Mouse (Mus musculus): ENCODE measurements around the gene Pepd.
A peak's percentile ranks its signal among the peaks of the same experiment; 100 is the strongest.

Pepd gene

DNA sequence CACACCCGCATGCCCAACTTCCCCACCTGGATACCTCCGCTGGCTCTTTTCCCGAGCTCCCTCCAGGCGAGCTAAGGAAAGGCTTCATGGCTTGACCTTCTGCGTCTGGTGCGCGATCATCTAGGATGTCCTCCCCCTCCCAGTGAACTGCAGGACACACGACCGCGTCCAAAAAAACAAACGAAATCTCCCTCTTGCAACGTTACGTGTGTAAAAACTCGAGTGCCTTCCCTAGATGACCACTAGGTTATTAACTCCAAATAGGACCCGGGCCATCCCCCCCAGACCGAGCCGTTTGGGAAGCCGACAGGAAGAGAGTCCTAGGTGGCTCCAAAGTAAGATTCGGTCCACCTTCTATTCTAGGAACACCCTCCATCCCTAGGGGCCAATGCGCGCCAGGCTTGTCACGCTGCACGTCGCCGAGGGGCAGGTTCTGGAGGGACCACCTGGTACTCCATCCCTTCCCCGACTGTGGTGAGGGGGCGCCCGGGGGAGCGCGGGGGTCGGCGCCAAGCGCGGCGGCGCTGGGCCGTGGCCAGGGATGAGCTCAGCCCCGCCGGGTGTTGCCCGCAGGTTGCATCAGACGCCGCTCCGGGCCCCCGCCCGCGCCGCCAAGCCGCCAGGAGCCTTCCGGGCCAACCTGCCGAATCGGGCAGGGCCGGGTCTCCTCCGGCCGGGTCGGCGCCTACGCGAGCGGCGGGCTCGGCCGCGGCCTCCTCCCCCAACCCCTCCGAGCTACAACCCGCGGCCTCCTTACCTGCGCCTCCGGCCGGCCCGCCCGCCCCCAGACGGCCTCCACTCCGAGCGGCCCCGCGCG, 143.6 kb downstream of the Pepd start:
- DNase-seq (ENCODE audit: low read depth, low spot score), result peak; percentile 27

DNA sequence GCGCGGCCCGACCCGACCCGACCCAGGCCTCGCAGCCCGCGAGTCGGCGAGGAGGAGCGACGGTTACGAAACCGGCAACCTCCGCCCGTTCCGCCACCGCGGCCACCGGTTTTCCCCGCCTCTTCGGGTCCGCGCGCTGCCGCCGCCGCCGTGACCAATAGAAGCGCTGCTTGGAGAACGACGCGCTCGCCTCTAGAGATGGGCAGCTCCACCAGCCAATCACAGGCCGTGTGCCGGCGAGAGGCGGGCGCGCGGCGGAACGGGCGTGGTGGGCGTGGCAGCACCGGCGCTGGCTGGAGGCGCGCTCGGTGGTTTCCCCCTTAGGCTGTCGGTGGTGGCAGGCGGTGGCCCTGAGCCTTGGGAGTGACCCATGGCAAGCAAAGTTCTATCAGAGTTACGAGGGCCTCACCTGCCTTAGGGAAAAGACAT, 144.3 kb downstream of the Pepd start, which contains the start of gene Cebpg:
Cebpg (minus strand) TSS at position 138 of the 429 bp plus-strand sequence.
- peak; percentile 82 for DNase-seq (ENCODE audit: low read depth, low spot score)

DNA sequence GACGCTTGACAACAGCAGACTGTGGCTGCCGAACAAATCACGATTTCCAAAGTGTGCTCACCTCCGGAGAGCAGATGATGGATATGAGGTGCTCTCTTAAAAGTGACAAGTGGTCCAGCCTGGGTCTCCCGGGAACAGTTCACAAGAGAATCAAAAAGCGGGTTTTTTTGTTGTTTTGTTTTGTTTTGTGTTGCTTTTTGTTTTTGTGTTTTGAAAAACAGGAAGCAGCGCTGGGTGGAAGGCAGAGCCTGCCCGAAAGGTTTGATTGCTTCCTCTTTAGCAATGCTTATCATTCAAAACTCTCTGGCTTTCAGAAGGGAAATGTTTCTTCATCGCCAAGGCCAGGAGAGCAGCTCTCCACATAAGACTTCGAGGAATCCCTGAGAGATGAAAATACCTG, 144.8 kb downstream of the Pepd start:
- DNase-seq (ENCODE audit: low read depth, low spot score), result no peak

DNA sequence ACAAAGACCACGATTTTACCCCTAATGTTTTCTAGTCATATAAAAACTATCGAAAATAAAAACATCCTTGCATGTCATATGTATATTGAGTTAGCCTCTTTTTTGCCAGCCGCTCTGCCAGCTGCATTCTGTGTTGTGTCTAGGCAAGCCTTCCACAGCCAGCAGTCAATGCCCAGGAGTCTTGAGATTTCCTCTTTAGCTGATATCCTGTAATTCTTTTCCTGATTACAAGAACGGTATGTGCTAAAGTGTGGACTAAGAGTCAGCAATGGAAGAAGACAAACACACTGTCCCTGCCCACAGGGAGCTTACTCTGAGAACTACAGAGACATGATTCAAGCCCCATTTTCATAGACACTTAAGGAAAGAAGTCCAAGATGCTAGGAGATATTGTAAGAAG, 145.4 kb downstream of the Pepd start:
- no peak for DNase-seq (ENCODE audit: low read depth, low spot score)

DNA sequence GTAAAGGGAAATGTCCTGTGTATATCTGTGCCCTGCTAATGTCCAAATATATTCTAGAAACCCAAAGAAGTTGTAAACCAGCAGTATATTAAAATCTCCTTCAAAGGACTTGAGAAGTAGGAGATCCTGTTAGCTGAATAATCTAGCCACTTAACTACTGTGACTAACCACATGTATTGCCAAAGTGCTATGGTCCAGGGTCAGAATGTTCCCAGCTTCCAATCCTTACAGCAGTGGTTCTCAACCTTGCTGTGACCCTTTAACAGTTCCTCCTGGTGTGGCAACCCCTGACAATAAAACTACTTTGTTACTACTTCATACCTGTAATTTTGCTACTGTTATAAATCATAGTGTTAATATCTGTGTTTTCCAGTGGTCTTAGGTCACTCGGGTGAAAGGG, 146.2 kb downstream of the Pepd start:
- no peak for DNase-seq (ENCODE audit: low read depth, low spot score)

DNA sequence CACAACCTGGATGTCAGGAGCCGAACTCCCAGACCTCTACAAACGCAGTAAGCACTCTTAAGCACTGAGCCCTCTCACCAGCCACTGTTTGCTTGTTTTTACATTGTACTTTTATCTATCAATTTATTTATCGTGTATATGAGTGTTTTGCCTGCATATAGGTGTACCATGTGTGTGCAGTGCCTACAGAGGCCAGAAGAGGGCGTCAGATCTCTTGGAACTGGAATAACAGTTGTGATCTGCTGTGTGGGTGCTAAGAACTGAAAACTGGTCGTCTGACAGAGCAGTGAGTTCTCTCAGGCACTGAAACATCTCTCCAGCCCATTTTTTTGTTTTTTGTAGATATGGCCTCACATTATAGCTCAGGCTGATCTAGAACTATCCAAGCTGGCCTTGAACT, 147.3 kb downstream of the Pepd start:
- DNase-seq (ENCODE audit: low read depth, low spot score), result no peak

DNA sequence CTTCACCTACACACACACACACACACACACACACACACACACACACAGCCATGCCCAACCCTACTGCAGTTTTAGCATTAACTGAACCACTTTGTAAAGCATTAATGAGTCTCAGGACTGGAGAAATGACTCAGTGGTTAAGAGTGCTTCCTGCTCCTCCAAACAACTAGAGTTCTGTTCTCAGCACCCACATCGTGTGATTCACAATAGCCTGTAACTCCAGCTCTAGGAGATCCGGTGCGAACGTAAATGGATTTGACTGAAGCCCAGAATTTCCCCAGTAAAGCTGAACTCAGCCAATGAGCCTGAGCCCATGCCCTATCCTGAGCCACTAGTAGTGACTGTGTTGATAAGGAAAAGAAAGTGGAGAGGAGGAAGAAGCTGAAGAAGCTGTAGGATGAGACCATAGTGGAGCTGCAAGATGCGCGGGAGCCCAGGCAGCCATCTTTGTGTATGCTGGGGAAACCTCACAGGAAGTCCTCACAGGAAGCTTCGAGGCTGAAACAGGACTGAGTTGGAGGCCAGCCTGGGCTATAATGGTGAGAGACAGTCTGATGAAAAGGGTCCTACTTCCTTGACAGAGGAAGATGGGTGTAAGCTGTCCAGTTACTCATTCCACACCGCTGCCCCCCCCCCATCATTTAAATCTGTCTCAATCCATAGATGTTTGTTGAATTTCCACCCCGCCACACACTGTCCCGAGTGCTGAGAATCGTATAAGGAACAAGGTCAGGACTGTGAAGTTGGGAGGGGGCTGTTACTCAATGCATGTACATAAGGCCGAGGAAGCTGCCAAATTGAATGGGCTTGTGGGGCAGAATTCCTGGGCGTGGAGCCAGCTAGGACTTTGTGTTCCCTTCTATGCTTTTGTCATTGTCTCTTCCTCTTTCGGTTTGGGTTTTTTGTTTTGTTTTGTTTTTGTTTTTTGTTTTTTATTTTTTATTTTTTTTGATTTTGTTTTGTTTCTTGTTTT, 152.4 kb downstream of the Pepd start:
- DNase-seq (ENCODE audit: low read depth, low spot score), result no peak

DNA sequence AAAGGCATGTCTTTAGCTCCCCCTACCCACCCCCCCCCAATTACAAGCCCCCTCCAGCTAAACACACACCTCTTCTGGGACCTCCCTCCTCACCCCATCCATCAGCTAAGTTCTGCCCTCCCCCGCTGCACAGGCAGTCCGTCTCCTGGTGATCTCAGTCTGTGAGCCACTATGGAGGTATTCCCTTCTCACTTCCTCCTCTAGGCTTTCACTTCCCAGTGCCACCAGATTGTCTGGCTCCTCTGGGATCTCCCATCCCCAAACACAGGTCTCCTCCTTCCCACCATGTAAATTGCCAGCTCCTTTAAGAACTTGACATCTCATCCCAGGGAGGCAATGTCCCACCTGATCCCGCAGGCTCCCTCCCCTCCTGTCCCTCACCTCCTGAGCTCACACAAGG, 153.8 kb downstream of the Pepd start:
- DNase-seq (ENCODE audit: low read depth, low spot score), result no peak

DNA sequence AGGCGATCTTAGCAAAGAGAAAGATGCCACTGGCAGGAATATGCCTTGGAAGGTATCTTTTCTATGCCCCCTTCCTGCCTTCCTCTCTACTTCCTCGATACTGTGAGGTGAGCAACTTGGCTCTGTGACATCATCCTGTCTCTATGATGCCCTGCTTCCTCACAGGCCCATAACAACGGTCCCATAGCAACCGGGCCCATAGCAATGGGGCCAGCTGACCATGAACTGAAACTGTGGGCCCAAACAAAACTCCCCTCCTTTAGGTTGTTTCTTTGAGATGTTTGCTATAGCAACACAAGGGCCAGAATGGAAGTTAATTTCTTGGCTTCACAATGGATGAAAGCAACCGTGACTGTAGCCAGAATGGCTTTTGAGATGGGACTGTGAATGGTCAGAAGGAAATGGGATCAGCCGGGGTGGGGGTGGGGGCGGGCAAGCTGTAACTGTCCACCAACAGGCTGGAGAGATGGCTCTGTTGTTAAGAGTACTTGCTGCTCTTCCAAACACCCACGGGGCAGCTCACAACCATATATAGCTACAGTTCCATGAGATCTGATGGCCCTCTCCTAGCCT, 154.5 kb downstream of the Pepd start:
- no peak for DNase-seq (ENCODE audit: low read depth, low spot score)

DNA sequence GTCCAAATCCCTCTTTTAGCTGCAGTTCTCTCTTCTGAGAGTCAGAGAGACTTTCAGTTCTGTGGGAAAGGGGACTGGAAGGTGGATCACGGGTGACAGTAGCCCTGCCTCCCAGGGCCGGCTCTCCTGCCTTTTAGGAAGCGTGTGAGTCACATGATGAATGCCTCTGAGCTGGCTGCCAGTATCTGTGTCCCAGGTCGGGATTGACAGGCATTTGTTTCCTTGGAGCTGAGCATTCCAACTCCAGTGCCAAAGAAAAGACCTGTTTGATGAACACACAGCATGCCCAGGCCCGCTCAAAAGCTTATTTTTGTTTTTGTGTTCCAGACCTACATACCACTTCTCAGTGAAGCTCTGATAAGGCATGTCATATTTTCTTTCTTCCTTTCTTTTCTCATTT, 164.5 kb downstream of the Pepd start:
- DNase-seq (ENCODE audit: low read depth, low spot score), result no peak

DNA sequence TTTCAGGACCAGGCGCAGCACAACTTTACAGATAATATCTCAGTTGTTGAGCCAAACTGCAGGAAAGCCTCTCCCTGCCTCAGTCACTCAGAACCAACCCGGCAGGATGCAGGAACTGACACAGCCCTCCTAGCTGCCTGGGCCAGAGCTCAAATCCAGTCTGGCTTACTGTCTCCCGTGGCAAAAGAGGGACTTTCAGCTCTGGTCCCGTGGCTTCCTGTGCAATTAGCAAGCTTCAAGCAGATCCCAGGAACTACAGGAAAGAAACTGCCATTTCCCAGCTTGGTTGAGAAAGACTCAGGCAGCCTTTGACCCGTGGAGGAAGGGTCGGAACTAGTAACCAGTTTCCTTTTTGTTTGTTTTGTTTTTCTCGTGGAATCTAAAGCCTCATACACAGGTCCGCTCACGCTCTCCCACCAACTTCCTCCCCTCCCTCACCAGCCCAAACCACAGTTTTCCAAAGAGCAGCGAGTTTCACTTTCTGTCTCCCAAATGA, 168.7 kb downstream of the Pepd start:
- no peak for DNase-seq (ENCODE audit: low read depth, low spot score)

DNA sequence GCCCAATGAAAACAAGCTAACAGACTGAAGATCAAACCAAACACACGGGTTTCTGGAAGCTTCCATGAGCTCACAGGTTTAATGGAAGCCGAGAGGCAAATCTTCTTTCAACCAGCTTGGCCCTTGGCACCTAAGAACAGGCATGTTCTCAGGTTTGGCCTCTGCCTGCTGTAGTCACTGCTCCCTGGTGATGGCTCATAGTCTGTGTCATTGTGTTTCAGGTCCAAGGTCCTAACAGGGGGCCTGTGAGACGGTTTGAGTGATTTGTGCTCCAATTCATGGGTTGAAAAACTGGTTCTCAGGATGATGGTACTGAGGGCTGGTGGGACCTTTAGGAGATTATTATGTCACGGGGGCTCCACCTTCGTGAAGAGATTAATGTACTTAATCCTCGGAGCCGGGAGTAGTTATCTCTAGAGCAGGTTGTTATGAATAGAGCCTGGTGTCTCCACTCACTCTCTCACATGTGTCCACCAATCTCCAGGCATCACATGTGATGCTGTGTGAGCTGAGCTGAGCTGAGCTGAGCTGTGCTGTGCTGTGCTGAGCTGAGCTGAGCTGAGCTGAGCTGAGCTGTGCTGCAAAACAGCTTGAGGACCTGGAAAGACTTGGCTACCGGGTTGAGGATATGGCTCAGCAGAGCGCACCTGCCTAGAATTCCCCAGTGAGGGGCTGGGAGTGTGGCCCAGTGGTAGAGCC, 169.4 kb downstream of the Pepd start:
- no peak for DNase-seq (ENCODE audit: low read depth, low spot score)

DNA sequence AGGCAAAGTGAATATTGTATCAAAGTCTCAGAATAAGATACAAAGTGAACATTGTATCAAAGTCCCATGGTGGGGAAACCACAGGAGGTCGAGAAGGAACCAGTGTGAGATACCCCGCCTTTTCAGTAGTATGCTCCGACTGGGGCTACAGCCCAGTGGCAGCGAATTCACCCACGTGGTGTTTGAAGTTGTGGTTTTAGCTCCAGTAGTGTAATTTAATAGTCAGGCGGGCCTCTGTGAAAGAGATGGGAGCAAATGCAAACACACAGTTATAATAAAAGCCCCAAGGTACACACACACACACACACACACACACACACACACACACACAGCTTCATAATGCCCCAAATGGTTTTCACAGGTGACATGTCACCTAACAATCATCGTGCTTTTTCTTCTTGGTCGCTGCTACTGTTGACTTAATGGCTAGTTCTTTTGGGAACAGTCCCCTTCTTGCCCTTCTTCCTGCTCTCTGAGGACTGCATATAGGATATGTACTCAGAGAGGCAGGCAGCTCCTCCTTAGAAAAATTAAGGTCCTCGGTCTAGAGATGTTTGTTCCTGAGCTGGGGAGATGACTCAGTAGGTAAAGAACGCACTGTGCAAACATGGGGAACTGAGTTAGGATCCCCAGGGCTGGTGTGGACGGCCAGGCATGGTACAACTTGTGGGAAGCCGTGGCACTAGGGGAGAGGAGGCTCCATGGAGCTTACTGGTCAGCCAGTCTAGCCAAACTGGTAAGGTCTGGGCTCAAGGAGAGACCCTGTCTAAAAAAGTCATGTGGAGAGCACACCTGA, 172.6 kb downstream of the Pepd start:
- no peak for DNase-seq (ENCODE audit: low read depth, low spot score)

DNA sequence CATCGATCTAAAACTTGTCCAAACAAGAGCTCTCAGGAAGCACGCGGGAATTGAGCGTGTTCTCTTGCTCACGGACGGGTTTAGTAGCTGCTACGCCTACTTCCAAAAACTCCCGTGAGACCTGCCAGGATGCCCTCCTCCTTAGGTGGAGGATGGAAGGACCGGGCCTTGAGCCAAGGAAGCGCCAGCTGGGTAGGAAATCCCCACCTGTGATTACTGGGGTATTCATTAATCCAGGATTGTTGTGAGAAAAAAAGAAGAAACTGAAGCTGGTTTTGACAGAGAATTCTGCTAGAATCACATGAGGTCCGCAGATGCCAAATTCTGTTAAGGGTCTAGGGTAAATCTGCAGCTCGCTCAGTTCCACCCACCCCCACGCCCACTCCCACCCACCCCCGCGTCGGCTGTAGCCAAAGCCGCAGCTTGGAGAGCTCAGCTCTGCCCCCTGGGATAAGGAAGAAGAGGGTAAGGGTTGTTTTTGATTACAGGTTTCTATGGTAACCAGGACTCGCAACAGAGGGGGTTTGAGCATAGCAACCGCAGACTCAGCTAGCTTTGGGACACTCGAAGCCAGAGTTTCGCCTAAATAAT, 174.2 kb downstream of the Pepd start:
- DNase-seq (ENCODE audit: low read depth, low spot score), result peak; percentile 54

DNA sequence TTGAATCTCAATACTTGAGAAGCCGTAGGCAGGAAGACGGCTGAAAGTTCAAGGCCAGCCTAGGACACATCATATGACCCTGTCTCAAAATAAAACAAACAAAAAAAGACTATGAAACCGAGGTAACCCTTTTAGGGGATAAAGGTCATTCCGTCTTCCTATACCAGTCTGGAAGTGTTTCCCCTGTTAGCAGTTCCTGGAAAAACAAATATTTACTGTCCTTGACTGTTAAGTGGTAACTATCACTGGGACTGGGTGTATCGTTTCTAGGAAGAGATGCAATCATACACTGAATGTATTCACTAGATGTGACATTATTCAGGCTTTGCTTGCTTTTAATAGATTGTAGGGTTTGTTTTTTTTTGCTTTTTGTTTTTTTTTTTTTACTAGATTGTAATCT, 178.4 kb downstream of the Pepd start:
- no peak for DNase-seq (ENCODE audit: low read depth, low spot score)

Measured in embryo, embryonic 11.5 days (tissue).